Comparison of ENCODE assay signal across 27 mouse cellular contexts in genomic region chr3:62404477-62405246, GRCm38 (mm10).
A peak's percentile ranks its signal among the peaks of the same experiment; 100 is the strongest.
DNase-seq lines count a peak whose midpoint lies in the region; ATAC-seq and TF ChIP-seq lines count a peak whose summit lies in the region.
"Had no signal": no experiment of that assay in that cellular context is flagged by ENCODE, and none has a peak within 500 bp of the region (broad histone marks: within the 10 kb centered on the region; RNA-seq: fewer than 3 reads in every experiment).

No protein-coding gene starts in this region.

- no peak for DNase-seq in frontal cortex, postnatal 14 days (ENCODE audit: low spot score in 2 of 2)
- peak; percentile 44 for DNase-seq in lung, embryonic 14.5 days
- DNase-seq in lung, adult 2 months: no peak
- DNase-seq in lung, postnatal 4 days: peak; percentile 14 to 34
- DNase-seq in T-cell, adult 2 months (ENCODE audit: low spot score): no peak
- DNase-seq in adrenal gland, adult 18-20 months (ENCODE audit: low spot score in 2 of 2): no peak
- DNase-seq: adrenal gland, adult 8-10 months; cerebellum, adult 18-20 months; cerebellum, postnatal 14 days; gastrocnemius, adult 2 months; heart, postnatal 36 days; kidney, adult 18-20 months; kidney, postnatal 10 days; layer of hippocampus, postnatal 36 days; liver, postnatal 0 days; midbrain, embryonic 14.5 days; right cerebral cortex, postnatal 4 days; thymus, postnatal 36 days had no signal

- no peak overlapping the region for H3K27ac ChIP-seq in lung, embryonic 14.5 days (ENCODE audit: low read depth)
- no peak overlapping the region for H3K27ac ChIP-seq in lung, embryonic 16.5 days (ENCODE audit: low read length)
- H3K27ac ChIP-seq: gastrocnemius, adult 2 months; hindbrain, embryonic 14.5 days; neural tube, embryonic 12.5 days; stomach, embryonic 15.5 days had no signal

- WGBS in lung, embryonic 14.5 days: 77% methylated on average over 7 of the region's 7 CpGs
- 70% methylated on average over 7 of the region's 7 CpGs for WGBS in lung, adult 2 months
- 68% methylated on average over 7 of the region's 7 CpGs for WGBS in lung, embryonic 16.5 days

- no peak overlapping the region for H3K4me3 ChIP-seq in lung, embryonic 14.5 days (ENCODE audit: low read depth, low read length)
- no peak overlapping the region for H3K4me3 ChIP-seq in lung, adult 2 months (replicated peaks; ENCODE audit: extremely low read depth, low read depth, low read length)
- no peak overlapping the region for H3K4me3 ChIP-seq in lung, embryonic 16.5 days (ENCODE audit: low read length)
- H3K4me3 ChIP-seq: gastrocnemius, adult 2 months; megakaryocyte, embryonic 14.5 days; neural tube, embryonic 12.5 days; stomach, embryonic 15.5 days had no signal

- no peak for TF ChIP-seq CTCF in lung, embryonic 14.5 days (IDR thresholded peaks at IDR 0.05; ENCODE audit: low read depth)
- TF ChIP-seq CTCF in lung, adult 2 months (IDR thresholded peaks at IDR 0.05; ENCODE audit: insufficient read depth, low read length): no peak

- H3K9ac ChIP-seq in lung, embryonic 14.5 days: no peak overlapping the region
- H3K9ac ChIP-seq in lung, embryonic 16.5 days (ENCODE audit: low read length): no peak overlapping the region
- H3K9ac ChIP-seq: hindbrain, embryonic 14.5 days; liver, postnatal 0 days; neural tube, embryonic 12.5 days; stomach, embryonic 15.5 days had no signal

- TF ChIP-seq POLR2A in lung, adult 2 months (IDR thresholded peaks at IDR 0.05; ENCODE audit: borderline replicate concordance, extremely low read depth, low read depth, low read length): no peak

- H3K4me1 ChIP-seq in lung, embryonic 14.5 days (ENCODE audit: insufficient read depth): 0 out of 2 replicates have a peak, but pooled peaks cover 2% of the 10 kb centered on the region
- peaks cover 7% of the 10 kb centered on the region for H3K4me1 ChIP-seq in lung, adult 2 months (ENCODE audit: control insufficient read depth, insufficient read depth, low read length)
- peaks cover 6% of the 10 kb centered on the region for H3K4me1 ChIP-seq in lung, embryonic 16.5 days (replicated peaks; ENCODE audit: control insufficient read depth, insufficient read depth, low read length)
- H3K4me1 ChIP-seq: megakaryocyte, embryonic 14.5 days; stomach, embryonic 15.5 days had no signal

- H3K4me2 ChIP-seq in lung, embryonic 14.5 days: no peak overlapping the region
- no peak overlapping the region for H3K4me2 ChIP-seq in lung, embryonic 16.5 days (ENCODE audit: low read depth, low read length)
- H3K4me2 ChIP-seq: hindbrain, embryonic 14.5 days; liver, embryonic 11.5 days; neural tube, embryonic 12.5 days; stomach, embryonic 15.5 days had no signal

- H3K9me3 ChIP-seq in lung, embryonic 14.5 days (ENCODE audit: low read depth, low read length): no peaks in the 10 kb centered on the region
- H3K9me3 ChIP-seq in lung, embryonic 16.5 days (ENCODE audit: control insufficient read depth, low read length): no peaks in the 10 kb centered on the region
- H3K9me3 ChIP-seq: neural tube, embryonic 12.5 days; stomach, embryonic 15.5 days had no signal

- ATAC-seq in frontal cortex, adult (ENCODE audit: low TSS enrichment): peak; percentile 73
- peak; percentile 24; the same call in 1 of the 2 replicates for ATAC-seq in lung, embryonic 14.5 days (ENCODE audit: insufficient read depth)
- ATAC-seq in lung, embryonic 16.5 days (ENCODE audit: low read depth): peak; percentile 47
- ATAC-seq: CD4-positive, CD25-positive, alpha-beta regulatory T cell, adult 4 months; inflammation-experienced regulatory T-cells, adult 6 months; liver, postnatal 0 days had no signal

- no peaks in the 10 kb centered on the region for H3K36me3 ChIP-seq in lung, embryonic 14.5 days (ENCODE audit: insufficient read depth)
- no peaks in the 10 kb centered on the region for H3K36me3 ChIP-seq in lung, embryonic 16.5 days (ENCODE audit: control insufficient read depth, insufficient read depth, low read length)
- H3K36me3 ChIP-seq: neural tube, embryonic 12.5 days; stomach, embryonic 15.5 days had no signal

- H3K27me3 ChIP-seq in lung, embryonic 14.5 days (ENCODE audit: insufficient read depth, low read length): no peaks in the 10 kb centered on the region
- H3K27me3 ChIP-seq in lung, embryonic 16.5 days (ENCODE audit: control insufficient read depth, insufficient read depth, low read depth, low read length): no peaks in the 10 kb centered on the region
- H3K27me3 ChIP-seq: megakaryocyte, embryonic 14.5 days; neural tube, embryonic 12.5 days; stomach, embryonic 15.5 days had no signal

Comparison
In these comparisons a context has a peak if more than half of its experiments do, and no peak if none do; other contexts are left out.
1. DNase-seq: peak in lung, embryonic 14.5 days (single experiment) and lung, postnatal 4 days (2 of 2); none in frontal cortex, postnatal 14 days (0 of 2), lung, adult 2 months (single experiment), T-cell, adult 2 months (single experiment) and adrenal gland, adult 18-20 months (0 of 2).
2. Peak in every context shown above with its lines, with median percentiles within 50 percentile points of each other: ATAC-seq.